Mouse (Mus musculus): ENCODE measurements around the gene Gatd1.
"Not testable (repeated sequence)": the region's sequence is repeated elsewhere in the genome, so short reads cannot be mapped to it uniquely, and the experiment has no call there.

Gatd1 gene

DNA sequence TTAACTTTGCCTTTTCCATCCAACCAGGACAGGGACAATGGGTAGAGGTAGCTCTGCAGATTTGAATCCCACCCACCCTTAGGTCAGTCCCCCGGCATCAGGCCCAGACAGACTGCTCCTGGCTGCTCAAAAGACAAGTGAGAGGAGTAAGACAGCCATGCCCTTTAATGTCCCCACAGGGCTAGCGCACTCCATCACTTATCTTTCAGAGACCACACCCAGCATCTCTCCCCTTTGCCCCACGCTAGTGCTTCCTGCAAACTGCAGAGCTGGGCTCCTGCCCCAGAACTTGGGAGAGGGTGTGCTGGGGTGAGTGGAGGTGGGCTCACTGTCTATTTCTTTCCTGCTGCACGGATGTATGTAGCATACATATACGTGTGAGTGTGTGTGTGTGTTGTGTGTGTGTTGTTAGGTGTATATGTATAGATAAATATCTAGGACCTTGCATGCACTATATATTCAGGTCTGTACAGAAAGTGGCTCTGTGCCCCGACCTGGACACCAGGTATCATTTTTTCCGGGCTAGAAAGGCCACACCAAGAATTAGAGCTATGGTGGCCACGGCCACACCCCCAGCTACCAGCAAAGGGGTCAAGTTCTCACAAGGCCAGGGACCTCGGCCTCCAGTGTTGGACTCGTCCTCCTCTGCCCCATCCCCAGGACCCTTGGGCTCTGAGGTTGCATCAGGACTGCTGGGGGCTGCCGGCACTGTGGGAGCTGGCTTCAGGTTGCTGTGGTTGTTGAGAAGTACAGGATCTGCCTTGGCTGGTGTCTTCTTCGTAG, 13.2 kb upstream of the Gatd1 start:
- DNase-seq (ENCODE audit: low spot score) = no peak

DNA sequence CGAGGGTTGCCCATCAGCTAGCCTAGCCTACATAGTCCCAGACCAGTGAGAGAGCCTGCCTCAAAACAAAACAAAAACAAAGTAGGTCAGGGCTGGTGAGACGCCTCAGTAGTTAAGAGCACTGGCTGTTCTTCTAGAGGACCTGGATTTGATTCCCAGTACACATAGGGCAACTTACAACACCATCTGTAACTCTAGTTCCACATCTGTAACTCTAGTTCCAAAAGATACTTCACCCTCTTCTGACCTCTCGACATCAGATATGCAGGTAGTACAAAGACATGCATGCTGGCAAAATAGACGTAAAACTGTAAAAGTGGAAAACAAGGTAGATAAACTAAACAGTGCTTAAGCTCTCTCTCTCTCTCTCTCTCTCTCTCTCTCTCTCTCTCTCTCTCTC, 9.9 kb upstream of the Gatd1 start:
- DNase-seq (ENCODE audit: low spot score) = no peak

DNA sequence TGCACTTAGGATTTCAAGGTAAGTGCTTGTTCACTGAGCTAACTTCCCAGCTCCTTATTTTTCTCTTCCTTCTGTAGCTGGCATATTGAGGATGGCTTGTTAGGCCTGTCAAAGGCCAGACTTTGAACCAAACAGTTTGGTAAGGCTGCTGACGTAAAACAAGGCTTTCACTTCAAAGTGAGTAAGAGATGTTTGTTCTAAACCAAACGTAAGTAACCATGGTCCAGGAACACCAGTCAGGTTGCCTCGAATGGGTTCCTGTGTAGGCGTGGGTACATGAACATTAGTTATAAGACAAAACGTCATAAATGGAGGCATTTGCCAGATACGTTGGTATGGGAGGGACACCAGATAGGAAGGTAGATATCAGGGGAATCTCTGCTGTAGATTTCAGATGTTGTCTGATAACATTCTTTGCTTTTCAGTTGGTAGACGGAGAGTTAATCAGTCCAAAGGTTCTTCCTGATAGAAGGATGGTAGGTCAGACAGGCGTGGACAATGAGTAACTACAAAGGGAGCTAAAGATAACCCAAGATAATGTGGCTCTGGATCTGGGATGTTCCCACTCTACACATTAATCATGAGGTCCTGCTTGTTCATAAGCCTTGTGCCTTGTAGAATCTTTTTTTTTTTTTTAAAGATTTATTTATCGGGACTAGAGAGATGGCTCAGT, 6.2 kb upstream of the Gatd1 start:
- no peak for DNase-seq (ENCODE audit: low spot score)

DNA sequence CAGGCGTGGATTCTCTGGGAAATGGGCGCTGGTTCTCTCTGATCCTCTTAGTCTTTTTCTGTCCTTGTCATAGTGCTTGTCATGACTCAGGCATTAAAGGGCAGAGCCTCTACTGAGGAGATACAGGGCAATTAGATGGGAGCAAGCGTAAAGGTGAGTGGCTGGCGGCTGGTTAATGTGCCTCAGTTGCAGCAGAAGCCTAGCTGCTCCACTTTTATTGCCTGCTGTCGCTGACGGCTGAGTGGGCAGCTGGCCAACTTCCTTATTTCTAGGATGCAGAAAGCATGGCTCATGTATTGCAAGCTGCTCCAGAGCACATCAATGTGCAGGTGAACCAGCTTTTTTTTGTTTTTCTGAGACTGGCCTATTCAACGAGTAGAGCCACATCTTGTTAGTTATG, 5.0 kb upstream of the Gatd1 start:
- DNase-seq (ENCODE audit: low spot score) = no peak

DNA sequence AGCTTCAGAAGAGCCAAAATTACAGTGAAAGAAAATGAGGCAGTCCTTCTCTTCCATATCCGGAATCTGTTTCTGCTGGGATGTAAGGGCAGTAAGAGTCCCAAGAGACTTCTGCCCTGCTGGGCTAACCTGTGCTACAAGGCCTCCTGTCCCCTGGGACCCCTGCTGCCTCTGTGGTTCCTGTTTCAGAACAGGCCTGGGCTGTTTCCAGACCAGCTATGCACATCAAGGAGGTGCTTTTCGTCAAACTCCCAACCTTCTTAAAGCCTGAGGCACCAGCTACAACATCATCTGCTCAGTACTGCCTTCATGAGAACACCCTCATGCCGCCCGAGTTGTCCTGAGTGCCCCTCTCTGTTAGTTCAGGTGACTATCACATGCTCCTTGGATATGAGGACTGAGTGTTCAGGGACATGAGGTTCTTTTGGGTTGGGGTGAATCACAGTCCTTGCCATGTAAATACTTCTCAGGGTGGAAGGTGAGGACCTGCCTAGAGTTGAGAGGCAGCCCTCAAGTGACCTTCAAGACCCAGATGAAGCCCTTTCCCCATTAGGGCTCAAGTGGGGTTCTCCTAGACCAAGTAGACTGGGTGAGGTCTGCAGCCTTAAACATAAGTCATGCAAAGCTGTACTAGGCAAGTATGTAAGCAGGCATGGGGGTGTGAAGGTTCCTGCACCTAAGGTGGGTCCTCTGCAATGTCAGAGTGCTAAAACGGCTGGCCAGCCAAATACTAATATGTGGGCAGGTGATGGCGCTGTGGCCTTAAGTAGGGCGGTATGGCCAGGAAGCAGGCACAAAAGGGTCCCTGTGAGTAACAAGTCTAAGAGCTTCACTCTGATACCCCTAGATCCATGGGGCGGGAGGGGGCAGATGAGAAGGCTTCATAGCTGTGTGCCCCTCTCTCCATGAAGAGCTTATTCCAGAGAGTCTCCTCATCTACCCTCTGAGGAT, 4.1 kb upstream of the Gatd1 start:
- DNase-seq (ENCODE audit: low spot score) = no peak

DNA sequence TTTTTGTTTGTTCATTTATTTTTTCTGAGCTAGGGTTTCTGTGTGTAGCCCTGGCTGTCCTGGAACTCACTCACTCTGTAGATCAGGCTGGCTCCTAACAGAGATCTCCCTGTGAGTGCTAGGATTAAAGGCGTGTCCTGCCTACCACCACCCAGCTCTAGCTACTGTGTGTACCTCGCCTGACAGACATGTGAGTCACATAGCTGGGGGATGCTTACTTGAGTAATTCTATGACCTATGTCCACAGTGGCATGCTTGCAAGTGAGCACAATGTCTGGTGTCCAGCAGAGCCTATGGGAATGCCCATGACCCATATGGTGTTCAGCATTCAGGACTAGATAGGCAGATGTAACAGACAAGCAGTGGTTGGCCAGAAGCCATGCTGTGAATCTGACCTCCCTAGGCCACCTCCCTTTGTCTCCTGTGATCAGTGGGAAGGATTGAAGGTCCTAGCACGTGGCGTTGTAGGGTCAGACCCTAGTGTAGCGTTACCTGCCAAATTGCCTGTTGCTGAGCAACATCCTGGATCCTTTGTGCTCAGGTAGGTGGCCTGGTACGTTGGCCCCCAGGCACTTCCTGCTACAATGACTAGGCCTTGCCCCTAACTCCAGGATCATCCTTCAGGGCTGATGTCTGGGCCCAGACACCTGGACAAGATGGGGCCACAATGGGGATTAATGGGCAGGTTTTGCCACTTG, 2.4 kb upstream of the Gatd1 start:
- DNase-seq (ENCODE audit: low spot score) = no peak

DNA sequence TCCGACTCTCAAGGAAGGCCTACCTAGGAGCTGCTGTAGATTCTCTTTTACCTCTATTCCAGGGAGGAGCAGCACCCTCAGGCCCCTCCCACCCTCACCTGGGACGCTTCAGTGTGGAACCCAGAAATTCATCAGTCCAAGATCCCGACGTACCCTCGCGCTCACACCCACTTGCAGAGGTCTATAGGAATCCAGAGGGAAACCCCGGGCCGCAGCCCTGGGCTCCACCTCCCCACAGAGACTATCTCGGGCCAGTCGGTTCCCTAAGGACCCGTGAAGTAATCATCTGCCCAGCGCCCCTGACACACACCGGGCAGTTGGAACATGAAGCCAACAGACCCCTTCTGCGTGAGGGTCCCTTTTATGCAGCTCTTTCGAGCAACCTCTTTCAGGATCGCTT, 605 bp downstream of the Gatd1 start:
- DNase-seq (ENCODE audit: low spot score) = no peak

DNA sequence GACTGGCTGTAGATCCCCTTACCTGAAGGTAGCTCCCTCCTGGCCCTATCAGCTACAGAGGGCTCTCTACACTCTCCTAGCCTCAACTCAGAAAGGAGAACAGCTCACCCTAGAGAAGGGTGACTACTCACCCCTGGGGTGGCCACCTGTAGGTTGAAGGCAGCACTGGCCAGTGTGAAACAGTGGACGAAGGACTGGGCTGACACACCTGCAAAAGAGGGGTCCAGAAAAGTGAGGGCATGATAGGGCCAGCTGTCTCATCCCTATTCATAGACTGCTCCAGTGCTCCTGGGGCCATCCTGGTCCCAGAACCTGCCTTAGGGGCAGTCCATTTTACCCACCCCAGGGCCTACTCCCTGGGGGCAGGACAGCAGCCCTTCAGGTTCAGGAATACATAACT, 2.3 kb downstream of the Gatd1 start:
- no peak for DNase-seq (ENCODE audit: low spot score)

DNA sequence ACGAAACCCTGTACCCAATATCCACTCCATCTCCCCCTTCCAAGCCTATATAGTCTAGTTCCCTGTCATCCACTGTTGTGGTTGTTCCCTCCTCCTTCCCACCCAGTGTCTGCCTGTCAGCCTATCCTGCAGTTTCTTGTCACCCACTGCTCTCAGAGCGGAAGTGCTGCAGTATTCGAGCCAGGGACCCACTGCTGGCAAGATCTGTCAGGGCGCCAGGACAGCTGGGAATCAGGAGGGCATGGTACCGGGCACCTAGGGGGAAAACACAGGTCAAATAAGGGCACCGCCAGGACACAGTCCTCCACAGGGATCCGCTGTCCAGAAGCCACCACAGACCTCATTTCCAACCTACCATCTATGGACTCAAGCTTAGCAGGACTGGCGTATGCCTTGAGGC, 3.3 kb downstream of the Gatd1 start:
- no peak for DNase-seq (ENCODE audit: low spot score)

DNA sequence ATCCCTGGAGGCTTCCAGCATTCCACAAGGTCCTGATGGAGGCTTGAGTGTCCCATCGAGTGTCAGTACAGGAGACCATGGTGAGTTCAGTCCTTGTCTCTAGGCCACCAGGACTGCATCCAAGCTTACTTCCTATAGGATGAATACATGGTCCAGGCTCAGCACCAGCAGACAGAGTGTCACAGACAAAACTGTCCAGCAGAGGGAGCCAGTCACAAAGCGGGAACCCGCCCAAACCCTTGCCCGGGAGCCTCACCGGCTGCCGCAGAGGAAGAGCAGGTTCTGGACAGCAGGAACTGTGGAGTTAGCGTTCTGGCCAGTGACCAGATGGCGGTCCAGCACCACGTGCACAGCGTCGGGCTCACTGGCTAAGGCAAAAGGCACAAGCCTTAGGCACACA, 5.1 kb downstream of the Gatd1 start:
- DNase-seq (ENCODE audit: low spot score) = peak; percentile 88

DNA sequence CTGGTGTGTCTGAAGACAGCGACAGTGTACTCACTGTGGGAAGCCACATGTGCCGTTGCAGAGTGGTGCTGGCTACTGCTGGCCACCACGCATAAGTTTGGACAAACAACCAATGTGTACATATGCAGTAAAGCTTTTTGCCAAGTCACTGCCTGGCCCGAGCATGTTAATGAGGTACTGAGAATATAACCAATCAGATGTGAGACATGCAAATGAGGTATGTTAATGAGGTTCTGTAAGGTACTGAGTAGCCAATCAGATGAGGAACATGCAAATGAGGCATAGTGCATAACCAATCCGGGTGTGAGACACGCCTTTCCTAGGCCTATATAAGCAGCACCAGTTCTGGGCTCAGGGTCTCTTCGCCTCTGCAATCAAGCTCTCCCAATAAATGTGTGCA, 6.3 kb downstream of the Gatd1 start:
- not testable (repeated sequence) for DNase-seq (ENCODE audit: low spot score)

DNA sequence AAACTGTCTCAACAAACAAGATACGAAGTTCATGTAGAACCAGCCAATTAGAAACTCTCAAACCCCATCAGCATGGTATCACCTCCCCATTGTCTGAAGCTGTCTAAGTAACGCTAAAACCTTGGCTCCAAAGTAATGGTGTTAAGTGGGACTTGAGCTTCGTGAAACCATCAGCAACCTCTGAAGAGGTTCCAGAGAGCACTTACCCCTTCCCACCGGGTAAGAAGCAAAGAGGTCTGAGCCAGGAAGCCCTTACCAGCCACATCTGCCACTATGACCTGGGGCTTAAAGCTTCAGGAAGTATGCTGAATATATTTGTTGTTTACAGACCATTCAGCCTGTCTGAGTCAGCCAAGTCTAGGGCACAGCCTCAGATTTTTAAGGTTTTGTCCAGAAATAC, 8.5 kb downstream of the Gatd1 start:
- no peak for DNase-seq (ENCODE audit: low spot score)

DNA sequence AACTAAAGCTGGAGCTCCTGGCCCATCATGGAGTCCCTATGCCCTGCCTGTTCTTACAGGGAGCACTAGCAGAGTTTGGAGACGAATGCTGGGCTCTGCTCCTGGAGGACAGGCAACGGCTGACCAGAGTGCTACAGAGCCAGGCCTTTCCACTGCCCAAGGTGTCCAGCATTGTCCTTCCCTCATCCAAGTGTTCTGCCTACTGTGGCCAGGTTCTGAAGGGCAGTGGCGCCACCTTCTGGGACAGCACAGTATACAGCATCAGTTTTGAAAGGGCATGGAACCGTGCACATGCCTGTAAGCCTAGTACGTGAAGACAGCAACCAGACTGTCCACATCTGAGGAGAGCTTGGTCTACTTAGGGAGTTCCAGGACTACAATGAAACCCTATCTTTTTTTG, 10.6 kb downstream of the Gatd1 start:
- no peak for DNase-seq (ENCODE audit: low spot score)

DNA sequence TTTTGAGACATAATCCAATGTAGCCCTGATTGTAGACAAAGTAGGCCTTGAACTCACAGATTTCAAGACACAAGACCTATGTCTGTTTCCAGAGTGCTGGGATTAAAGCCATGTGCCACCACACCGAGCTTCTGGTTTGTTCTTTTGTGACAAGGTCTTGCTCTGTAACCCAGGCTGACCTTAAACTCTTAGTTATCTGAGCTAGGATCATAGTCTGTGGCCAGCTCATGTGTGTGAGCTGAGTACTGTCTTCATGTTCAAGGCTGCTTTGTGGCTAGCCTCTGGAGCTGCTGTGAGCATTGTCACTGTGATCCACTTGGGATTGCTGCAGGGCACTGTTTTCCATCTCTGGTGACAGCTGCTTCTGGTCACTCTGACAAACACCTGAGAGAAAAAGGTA, 18.6 kb downstream of the Gatd1 start:
- DNase-seq (ENCODE audit: low spot score) = no peak

DNA sequence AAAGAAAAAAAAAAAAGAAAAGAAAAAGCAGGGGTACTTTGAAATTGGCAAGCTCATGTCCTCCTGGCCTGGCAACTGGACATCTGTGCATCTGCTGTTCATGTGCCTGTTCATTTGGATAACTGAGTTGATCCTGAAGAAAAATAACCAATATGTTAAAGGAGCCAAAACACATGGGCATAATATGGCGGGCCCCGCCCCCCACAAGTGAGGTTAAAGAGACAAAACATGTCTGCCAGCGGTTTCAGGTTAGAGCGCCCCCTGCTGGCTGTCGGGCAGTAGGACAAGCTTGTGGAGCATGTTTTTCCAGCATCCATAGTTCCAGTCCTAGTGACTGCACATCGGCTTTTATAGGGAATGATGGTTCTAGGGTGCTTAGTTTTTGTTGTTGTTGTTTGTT, 19.2 kb downstream of the Gatd1 start:
- DNase-seq (ENCODE audit: low spot score) = peak; percentile 54

DNA sequence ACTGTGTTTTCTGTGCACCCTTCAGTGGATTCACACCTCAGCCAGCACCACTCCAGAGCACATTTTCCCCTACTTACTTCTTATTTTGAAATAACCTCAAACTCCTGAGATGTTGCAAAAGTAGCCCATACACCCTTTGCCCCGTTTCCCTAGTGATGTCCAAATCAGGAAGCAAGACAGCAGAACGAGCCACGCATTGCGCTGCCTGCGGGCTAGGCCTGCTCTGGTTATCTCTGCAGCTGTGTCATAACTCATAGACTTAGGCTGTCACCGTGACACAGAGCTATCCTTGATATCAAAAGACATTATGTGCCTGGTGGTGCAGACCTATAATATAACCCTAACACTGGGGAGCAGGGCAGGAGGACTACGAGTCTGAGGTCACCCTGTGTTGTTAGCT, 19.8 kb downstream of the Gatd1 start:
- no peak for DNase-seq (ENCODE audit: low spot score)

DNA sequence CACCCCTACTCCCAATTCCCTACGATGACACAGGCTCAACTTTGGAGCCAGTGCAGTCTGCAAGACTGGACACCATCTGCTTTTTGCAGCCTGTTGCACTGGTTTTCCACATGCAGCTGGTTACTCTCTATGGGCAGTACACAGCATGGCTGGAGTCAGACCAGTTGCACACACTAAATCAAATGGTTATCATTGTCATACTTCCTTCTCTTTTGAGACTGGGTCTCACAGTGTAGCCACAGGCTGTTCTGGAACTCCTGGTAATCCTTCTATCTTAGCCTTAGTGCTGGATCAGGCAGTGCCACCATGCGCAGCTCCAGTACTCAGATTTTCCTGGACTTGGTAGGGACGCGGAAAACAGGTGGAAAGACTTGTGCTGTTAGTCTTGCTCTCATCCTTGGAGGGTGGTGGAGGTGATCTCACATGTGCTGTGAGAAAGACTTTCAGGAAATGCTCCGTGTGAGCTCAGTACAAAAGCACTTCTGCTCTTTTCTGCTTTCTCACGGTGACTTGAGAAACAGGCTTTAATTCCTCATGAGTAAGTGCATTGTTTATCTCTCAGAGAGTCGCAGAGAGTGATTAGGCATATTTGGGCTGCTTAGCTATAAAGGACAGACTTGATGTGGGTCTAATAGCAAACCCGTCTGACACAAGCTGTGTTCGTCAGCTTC, 21.2 kb downstream of the Gatd1 start:
- no peak for DNase-seq (ENCODE audit: low spot score)

DNA sequence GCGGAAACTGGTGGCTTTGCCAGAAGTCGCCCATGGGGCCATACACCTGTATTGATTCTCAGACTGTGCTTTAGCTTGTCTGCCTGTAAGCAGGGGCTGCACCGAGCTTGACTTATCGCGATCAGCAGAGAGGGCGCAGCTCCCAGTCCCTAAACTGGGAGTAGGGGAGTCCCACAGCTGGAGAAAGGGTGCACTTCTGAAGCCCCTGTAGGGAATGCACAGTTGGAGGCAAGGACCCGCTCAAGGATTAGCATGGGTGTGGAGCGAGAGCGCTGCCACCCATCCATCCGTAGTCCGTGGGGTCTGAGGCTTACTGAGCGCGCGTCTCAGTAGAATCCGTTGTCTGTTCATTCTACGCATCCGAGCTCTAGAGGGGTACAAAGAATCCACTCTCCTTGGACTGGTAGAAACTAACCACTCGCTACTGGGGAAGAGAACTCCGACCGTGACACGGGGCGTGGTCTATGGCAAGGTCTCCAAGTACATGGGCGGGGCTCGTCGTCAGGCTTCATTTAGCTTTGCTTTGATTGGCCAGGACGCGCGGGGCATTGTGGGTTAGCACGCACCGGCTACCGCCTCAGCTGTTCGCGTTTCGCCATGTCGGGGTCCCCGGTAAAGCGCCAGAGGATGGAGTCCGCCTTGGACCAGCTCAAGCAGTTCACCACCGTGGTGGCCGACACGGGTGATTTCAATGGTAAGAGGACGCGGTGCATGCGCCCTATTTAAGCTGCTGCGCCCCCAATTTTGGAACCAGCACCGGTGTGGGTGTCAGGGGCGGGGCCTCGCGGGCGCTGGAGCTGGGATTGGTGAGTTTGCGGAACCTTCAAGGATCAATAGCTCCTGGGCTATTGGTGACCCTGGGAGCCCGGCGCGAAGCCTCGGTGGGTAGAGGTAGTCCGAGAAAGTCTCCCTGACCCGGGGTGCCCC, 22.0 kb downstream of the Gatd1 start, which contains the start of gene Taldo1:
Taldo1 (plus strand) TSS at position 575 of the 927 bp plus-strand sequence.
- peak; percentile 88 for DNase-seq (ENCODE audit: low spot score)

DNA sequence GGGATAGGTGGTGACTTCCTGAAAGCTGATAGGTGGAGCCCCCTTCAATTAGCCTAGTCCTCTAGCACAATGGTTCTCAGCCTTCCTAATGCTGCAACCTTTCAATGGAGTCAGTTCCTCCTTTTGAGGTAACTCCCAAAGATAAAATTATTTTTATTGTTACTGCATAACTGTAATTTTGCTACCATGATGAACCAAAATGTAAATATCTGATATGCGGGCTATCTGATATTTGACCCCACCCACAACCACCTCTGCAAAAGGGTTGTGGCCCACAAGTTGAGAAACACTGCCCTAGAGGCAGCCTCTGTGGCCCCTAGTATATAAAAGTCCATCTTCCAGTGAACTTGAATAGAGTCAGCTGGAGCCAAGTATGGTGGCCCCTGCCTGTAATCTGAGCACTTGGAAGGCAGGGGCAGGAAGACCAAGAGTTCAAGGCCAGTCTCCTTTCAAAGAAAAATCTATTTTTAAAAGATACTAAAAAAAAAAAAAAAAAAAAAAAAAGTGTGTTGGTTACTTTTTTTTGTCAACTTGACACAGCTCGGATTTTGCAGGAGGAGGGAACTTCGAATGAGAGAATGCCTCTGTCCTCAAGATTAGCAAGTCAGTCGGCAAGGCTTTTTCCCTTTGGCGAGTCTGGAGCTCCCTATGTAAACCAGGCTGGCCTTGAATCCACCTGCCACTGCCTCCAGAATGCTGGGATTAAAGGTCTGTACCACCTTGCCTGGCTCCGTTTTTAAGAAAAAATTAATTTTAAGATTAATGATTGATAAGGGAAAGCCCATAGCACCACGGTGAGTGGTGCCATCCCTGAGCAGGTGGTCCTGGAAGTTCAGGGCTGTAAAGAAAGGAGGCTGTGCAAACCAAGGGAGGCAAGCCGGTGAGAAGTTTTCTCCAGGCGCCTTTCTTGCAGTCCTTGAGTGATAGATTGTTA, 23.3 kb downstream of the Gatd1 start:
- no peak for DNase-seq (ENCODE audit: low spot score)
